Mouse (Mus musculus) adrenal gland, postnatal 4 days (tissue): ENCODE data around the gene Bspry. TPM values are rescaled to one million over a fixed set of nuclear protein-coding genes. Genes with fewer than 3 reads are reported as not detected.
A peak's percentile ranks its signal among the peaks of the same experiment; 100 is the strongest.

ENCODE experiments used
- DNase-seq, 2 experiments: peaks; one replicate each; pipeline ENCODE4 v3.0.0; 2021 to 2022; ENCODE audit warnings: low spot score in 2 of 2, mixed read lengths in 2 of 2
- total RNA-seq, 2 experiments: library from RNA; stranded (reverse); gene quantifications; 2 replicates each; pipeline ENCODE4 v1.2.3; 2021

Bspry gene
- total RNA-seq, 2 experiments from 2014 or later, result 2.7 to 4.6 TPM

DNA sequence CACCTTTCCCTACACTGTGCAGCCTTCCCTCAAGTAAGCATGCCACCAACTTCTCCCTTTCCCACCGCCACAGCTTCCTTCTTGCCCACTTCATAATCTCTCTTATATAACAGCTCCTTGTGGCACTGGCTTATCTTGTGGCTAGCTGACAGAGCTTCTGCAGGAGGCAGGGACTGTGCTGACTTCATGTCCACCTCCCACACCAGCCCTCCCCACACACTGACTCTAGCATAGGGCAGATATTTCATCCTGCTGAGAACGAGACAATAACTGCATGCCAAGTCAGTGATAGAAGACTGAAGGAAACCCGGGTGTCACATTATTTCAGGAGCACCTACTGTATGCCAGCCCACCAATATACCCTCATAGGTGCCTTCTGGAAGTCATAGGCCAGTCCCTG, 35.6 kb downstream of the Bspry start:
- no peak for DNase-seq

DNA sequence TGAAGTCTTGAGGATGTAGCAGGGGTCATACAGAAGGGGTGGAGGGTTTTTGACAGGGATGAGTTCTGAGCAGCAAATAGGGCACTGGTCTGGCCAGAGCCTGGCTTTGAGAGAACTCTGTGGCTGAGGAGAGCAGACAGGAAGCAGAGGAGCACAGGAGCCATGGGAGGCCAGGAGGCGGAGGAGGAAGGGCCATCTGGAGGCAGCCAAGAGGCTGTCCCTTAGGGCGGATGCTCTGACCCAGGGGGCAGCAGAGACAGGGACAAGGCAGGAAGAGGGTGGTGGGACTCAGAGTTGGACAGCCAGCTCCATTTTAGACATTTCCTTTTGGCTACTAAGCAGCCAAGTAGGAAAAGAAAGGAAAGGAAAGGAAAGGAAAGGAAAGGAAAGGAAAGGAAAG, 36.2 kb downstream of the Bspry start:
- DNase-seq, result no peak

- no peak for DNase-seq
Measured at GRCm38 (mm10) chr4:62516579-62516978, 36.7 kb downstream of the Bspry start.

DNA sequence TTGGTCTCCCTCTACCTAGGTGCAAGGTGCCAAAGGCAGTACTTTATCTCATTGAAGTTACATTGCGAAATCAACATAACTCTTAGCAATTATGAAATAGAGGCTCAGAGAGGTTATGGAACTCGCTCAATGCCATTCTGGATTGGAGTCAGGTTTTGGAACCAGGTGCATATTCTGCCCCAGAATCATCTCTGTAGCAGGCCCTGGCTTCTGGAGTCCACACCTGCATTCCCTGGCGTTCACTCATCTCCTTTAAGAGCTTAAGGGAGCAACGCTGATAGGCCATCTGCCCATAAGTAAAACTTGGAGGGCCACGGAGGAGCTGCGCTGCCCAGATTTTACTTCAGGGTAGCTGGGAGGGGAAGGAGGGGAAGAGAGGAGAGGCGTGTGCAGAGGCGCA, 37.2 kb downstream of the Bspry start:
- no peak for DNase-seq

DNA sequence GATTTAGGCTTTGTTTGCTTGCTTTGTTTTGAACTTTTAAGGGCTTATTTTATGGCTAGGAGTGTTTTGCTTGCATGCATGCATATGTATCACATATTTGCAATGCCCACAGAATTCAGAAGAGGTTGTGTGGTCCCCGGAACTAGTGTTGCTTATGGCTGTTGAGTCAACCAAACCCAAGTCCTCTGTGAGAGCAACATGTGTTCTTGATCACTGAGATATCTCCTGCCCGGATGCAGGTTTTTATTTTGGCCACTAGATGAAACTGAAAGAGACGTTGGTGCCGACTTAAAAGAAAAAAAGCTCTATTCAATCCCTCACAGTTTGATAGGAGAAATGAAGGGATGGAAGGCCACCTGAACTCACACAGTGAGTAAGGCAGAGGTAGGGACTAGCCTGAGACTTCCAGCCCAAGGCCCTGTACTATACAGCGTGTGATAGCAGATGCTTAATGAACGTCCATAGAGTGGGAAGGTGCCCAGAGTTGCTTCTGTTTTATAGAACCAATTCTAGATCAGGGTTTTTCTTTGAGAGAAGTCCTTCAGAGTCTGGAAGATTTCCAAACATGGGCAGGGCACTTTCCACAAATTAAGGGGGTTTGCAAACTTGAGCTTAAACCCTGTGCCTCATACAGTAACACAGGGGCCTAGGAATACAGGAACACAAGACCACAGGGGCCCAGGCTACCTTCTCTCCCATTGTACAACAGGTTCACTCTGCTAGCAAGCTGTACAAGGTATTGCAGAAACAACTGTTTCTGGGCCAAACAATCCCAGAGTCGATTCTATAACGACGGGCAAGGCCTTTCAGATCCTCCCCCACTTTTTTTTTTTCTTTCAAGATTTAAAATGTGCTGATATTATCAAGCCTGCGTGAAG, 37.9 kb downstream of the Bspry start:
- no peak for DNase-seq

DNA sequence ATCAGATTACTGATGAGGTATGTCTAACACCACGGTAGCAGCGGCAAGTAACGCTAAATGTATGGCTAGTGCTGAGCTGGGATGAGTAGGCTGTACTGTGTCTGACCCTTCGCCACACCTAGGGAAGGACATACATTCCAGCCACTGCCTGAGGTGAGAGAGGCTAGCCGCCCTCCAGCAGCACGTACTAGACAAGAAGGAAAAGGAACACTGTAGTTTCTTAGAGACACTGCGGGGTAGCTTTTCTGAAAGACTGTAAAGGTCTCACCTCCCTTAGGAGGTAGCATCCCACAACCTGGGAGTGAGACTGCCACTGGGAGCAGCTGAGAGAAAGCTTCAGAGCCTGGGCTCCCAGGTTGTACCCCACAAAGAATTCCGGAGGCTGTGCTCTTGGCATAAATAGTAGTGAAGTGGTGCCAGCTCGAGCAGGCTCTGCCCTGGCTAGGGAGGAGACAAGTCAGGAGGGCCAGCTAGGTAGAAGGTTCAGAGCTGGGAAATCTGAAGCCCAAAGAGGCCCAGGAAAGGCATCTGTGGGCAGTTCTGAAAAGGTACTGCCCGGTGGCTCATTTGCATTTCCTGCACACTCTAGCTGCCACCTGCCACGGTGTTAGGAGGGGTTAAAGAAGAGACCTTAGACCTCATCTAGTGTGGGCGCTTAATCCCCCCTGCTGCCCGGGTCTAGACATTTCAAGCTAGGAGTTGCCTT, 38.7 kb downstream of the Bspry start:
- DNase-seq, result no peak

- no peak for DNase-seq
Measured at GRCm38 (mm10) chr4:62519122-62519848, 39.4 kb downstream of the Bspry start.

- DNase-seq, result peak; percentile 70 to 86
Measured at GRCm38 (mm10) chr4:62519849-62520233, 40.0 kb downstream of the Bspry start, which contains the start of gene Alad. TSS of gene Alad (minus strand) at chr4:62519918.

DNA sequence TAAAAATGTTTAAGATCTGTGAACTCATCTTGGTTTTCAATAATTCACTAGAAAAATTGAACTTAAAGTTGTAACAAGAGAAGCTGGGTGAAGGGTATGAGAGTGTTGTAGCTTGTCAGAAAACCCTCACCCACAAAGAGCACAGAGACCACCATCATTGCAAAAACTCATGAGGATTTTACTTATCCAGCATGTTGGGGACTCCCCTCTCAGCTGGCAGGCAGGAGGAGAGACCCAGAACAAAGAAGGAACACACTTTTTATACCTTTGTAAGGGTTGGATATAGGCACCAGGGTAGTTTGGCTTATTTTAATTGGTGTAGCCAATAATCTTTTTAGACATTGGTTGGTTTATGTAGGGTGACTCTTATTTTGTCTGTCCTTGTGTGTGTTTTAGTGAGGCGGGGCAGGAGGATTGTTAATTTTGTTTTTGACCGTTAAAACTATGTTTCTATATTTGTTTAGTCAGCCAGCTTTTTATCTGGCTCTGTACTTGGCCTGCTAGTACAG, 41.1 kb downstream of the Bspry start:
- DNase-seq, result no peak

GRCm38 (mm10) chr4:62524651-62525488, 45.0 kb downstream of the Bspry start, which contains the start of the genes Pole3 and 4933430I17Rik:
TSS of gene Pole3 (minus strand) at chr4:62525068.
TSS of gene 4933430I17Rik (plus strand) at chr4:62525369.
- DNase-seq, result peak; percentile 90 to 97

DNA sequence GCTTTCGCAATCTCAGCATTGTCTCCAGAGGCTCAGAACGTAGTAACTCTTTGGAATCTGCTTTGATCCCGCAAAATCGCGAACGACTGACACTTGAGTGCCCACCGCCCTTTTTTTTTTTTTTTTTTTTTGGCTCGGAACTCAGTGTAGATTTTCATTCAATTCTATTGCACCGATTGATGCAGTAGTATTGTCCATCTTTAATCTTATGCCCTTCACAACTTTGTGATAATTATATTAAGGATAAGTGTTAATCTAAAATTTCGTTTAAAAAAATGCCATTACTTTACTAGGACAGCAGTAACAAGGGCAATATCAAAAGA, 45.6 kb downstream of the Bspry start:
- DNase-seq, result no peak

DNA sequence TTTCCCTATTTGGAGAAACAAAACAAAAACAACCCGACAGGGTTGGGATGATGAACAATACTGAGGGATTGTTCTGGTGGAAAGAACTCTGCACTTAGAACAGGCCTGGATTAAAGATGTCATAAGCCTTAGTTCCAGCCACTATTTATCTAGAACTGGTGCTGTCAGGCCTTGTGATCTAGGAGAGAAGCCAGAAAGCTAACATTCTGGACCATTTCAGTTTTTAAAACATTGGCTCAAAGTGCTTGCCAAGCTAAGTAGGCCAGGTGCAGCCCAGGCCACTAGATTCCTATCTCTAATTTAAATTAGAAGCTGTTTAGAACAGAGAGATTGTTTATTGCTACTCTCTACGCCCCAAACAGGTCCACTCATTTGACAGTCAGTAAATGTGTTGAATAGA, 46.4 kb downstream of the Bspry start:
- no peak for DNase-seq

DNA sequence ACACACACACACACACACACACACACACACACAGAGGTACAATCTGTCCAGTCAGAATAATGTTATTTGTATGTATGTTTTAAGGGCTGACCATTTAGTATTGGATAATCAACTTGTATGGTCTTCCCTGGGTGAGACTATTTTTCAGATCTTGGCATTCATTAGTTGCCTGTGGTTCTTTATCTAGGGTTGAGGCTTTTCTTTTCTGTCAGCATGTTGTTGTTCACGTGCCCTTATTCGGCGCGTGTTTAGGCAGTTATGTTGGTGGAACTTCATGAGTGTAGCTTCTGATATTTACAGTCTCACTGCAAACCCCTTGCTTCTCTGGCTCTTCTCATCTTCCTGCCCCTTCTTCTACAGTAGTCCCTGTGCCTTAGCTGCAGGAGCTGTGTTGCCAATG, 47.8 kb downstream of the Bspry start:
- DNase-seq, result no peak

GRCm38 (mm10) chr4:62533729-62534128, 53.9 kb downstream of the Bspry start:
- DNase-seq, result no peak

GRCm38 (mm10) chr4:62541802-62542201, 61.9 kb downstream of the Bspry start:
- no peak for DNase-seq

DNA sequence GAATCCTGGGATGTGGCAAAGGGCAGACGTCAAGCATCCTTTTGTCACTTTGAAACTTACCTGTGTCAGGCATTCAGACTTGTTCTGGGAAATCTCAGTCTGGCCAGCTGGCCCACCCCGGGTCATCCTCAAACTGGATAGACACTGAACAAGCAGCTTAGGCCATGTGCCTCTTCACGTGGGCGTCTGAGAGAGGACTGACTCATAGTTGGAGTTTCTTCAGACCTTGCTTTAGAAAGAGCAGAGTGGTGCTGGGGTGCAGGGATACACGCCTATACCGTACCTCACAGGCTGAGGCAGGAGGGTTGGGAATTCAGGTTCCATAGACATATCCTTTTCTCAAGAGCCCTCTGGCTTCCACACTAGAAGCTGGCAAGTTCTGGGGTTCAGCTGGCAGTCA, 63.9 kb downstream of the Bspry start:
- no peak for DNase-seq

GRCm38 (mm10) chr4:62544801-62545200, 64.9 kb downstream of the Bspry start:
- no peak for DNase-seq
